Mouse (Mus musculus): ENCODE measurements at regions not wholly inside any gene's neighbourhood (a gene's known extent, or its start where the extent isn't known, plus 50 kb on each side); places are given as distances from the start of the nearest gene placed in this dataset.
A peak's percentile ranks its signal among the peaks of the same experiment; 100 is the strongest.

GRCm38 (mm10) chrX:167111059-167111871 lies 97.8 kb downstream of the Tmsb4x start:
- ATAC-seq (ENCODE audit: low read depth), result no peak
- Histone ChIP-seq H3K4me1 (replicated peaks) (no peaks in the 10 kb centered on the region), H3K9me3 (no peaks in the 10 kb centered on the region), H3K27me3 (peaks cover 66% of the 10 kb centered on the region), H3K36me3 (no peaks in the 10 kb centered on the region), H3K4me2 (no peak overlapping the region), H3K4me3 (no peak overlapping the region), H3K27ac (replicated peaks) (no peak overlapping the region), H3K9ac (no peak overlapping the region)
- WGBS, result 88% methylated on average over 7 of the region's 7 CpGs

- Histone ChIP-seq H3K4me2 (no peak overlapping the region), H3K27ac (replicated peaks) (no peak overlapping the region), H3K4me3 (no peak overlapping the region), H3K4me1 (replicated peaks) (0 out of 2 replicates have a peak, but pooled peaks cover 12% of the 10 kb centered on the region), H3K9ac (no peak overlapping the region), H3K36me3 (no peaks in the 10 kb centered on the region), H3K9me3 (no peaks in the 10 kb centered on the region), H3K27me3 (peaks cover 60% of the 10 kb centered on the region)
- 82% methylated on average over 6 of the region's 6 CpGs for WGBS
- no peak for ATAC-seq (ENCODE audit: low read depth)
Observed at GRCm38 (mm10) chrX:167108356-167108755, 100.8 kb downstream of the Tmsb4x start.

- whole genome bisulfite sequencing, result 81% methylated on average over 4 of the region's 4 CpGs
- no peaks in the 10 kb centered on the region for H3K9me3 ChIP-seq
- ATAC-seq (ENCODE audit: low read depth), result no peak
- H3K27ac ChIP-seq (replicated peaks), result no peak overlapping the region
- H3K4me2 ChIP-seq, result no peak overlapping the region
- no peak overlapping the region for H3K4me3 ChIP-seq
- no peak overlapping the region for H3K9ac ChIP-seq
- H3K4me1 ChIP-seq (replicated peaks), result 0 out of 2 replicates have a peak, but pooled peaks cover 12% of the 10 kb centered on the region
- H3K36me3 ChIP-seq, result no peaks in the 10 kb centered on the region
- peaks cover 62% of the 10 kb centered on the region for H3K27me3 ChIP-seq
Observed at GRCm38 (mm10) chrX:167107469-167107868, 101.6 kb downstream of the Tmsb4x start.

- 0 out of 2 replicates have a peak, but pooled peaks have one; percentile 27 for ATAC-seq (ENCODE audit: low read depth)
- Histone ChIP-seq H3K27ac (replicated peaks) (peak overlapping the region; percentile 33; the same call in 1 of the 2 replicates), H3K27me3 (peaks cover 65% of the 10 kb centered on the region), H3K9me3 (no peaks in the 10 kb centered on the region), H3K36me3 (no peaks in the 10 kb centered on the region), H3K9ac (no peak overlapping the region), H3K4me1 (replicated peaks) (0 out of 2 replicates have a peak, but pooled peaks cover 12% of the 10 kb centered on the region), H3K4me2 (no peak overlapping the region), H3K4me3 (no peak overlapping the region)
- WGBS, result 57% methylated on average over 11 of the region's 11 CpGs
Observed at GRCm38 (mm10) chrX:167105931-167106417, 103.1 kb downstream of the Tmsb4x start.

- Histone ChIP-seq H3K9ac (no peak overlapping the region), H3K27me3 (peaks cover 69% of the 10 kb centered on the region)
Observed at GRCm38 (mm10) chrX:167105354-167105753, 103.8 kb downstream of the Tmsb4x start.

GRCm38 (mm10) chrX:167104247-167104621 lies 104.9 kb downstream of the Tmsb4x start:
- Histone ChIP-seq H3K4me1 (replicated peaks) (0 out of 2 replicates have a peak, but pooled peaks cover 12% of the 10 kb centered on the region), H3K4me2 (no peak overlapping the region), H3K27me3 (peaks cover 80% of the 10 kb centered on the region), H3K4me3 (no peak overlapping the region), H3K9me3 (no peaks in the 10 kb centered on the region), H3K9ac (no peak overlapping the region), H3K27ac (replicated peaks) (no peak overlapping the region), H3K36me3 (no peaks in the 10 kb centered on the region)
- no peak for ATAC-seq (ENCODE audit: low read depth)
- 55% methylated on average over 4 of the region's 4 CpGs for WGBS

More at GRCm38 (mm10) chrX:167105354-167105753, 103.8 kb downstream of the Tmsb4x start:
- 63% methylated on average over 4 of the region's 4 CpGs for WGBS
- no peak overlapping the region for H3K27ac ChIP-seq (replicated peaks)
- ATAC-seq (ENCODE audit: low read depth), result no peak
- no peak overlapping the region for H3K4me2 ChIP-seq
- H3K4me1 ChIP-seq (replicated peaks), result 0 out of 2 replicates have a peak, but pooled peaks cover 12% of the 10 kb centered on the region
- no peak overlapping the region for H3K4me3 ChIP-seq
- H3K36me3 ChIP-seq, result no peaks in the 10 kb centered on the region
- H3K9me3 ChIP-seq, result no peaks in the 10 kb centered on the region

GRCm38 (mm10) chrX:167103501-167104246 lies 105.4 kb downstream of the Tmsb4x start:
- Histone ChIP-seq H3K4me1 (replicated peaks) (0 out of 2 replicates have a peak, but pooled peaks cover 12% of the 10 kb centered on the region), H3K27ac (replicated peaks) (no peak overlapping the region; the same call in 1 of the 2 replicates), H3K9me3 (no peaks in the 10 kb centered on the region), H3K27me3 (peaks cover 78% of the 10 kb centered on the region), H3K4me2 (no peak overlapping the region), H3K4me3 (no peak overlapping the region), H3K9ac (no peak overlapping the region), H3K36me3 (no peaks in the 10 kb centered on the region)
- no peak for ATAC-seq (ENCODE audit: low read depth)
- WGBS, result 33% methylated on average over 12 of the region's 12 CpGs

- peaks cover 60% of the 10 kb centered on the region for H3K27me3 ChIP-seq
- H3K36me3 ChIP-seq, result no peaks in the 10 kb centered on the region
- no peak for ATAC-seq (ENCODE audit: low read depth)
- 0 out of 2 replicates have a peak, but pooled peaks cover 12% of the 10 kb centered on the region for H3K4me1 ChIP-seq (replicated peaks)
- no peaks in the 10 kb centered on the region for H3K9me3 ChIP-seq
- 67% methylated on average over 2 of the region's 2 CpGs for WGBS
- H3K9ac ChIP-seq, result no peak overlapping the region
- H3K27ac ChIP-seq (replicated peaks), result no peak overlapping the region
- H3K4me3 ChIP-seq, result no peak overlapping the region
- no peak overlapping the region for H3K4me2 ChIP-seq
Observed at GRCm38 (mm10) chrX:167101929-167102328, 107.2 kb downstream of the Tmsb4x start.

GRCm38 (mm10) chrX:167099411-167099810 lies 109.7 kb downstream of the Tmsb4x start:
- WGBS, result 61% methylated on average over 6 of the region's 6 CpGs
- Histone ChIP-seq H3K4me3 (no peak overlapping the region), H3K36me3 (no peaks in the 10 kb centered on the region), H3K27me3 (peaks cover 67% of the 10 kb centered on the region), H3K4me2 (no peak overlapping the region), H3K4me1 (replicated peaks) (0 out of 2 replicates have a peak, but pooled peaks cover 3% of the 10 kb centered on the region), H3K9me3 (no peaks in the 10 kb centered on the region), H3K9ac (no peak overlapping the region), H3K27ac (replicated peaks) (no peak overlapping the region)
- no peak for ATAC-seq (ENCODE audit: low read depth)

GRCm38 (mm10) chrX:167098914-167099313 lies 110.2 kb downstream of the Tmsb4x start:
- Histone ChIP-seq H3K27ac (replicated peaks) (no peak overlapping the region), H3K4me1 (replicated peaks) (no peaks in the 10 kb centered on the region), H3K36me3 (no peaks in the 10 kb centered on the region), H3K4me3 (no peak overlapping the region), H3K4me2 (no peak overlapping the region), H3K9ac (no peak overlapping the region), H3K9me3 (no peaks in the 10 kb centered on the region), H3K27me3 (peaks cover 68% of the 10 kb centered on the region)
- WGBS, result 76% methylated on average over 3 of the region's 3 CpGs
- ATAC-seq (ENCODE audit: low read depth), result no peak

GRCm38 (mm10) chrX:167091841-167092240 lies 117.3 kb downstream of the Tmsb4x start:
- Histone ChIP-seq H3K27me3 (peaks cover 66% of the 10 kb centered on the region), H3K4me2 (no peak overlapping the region), H3K4me1 (replicated peaks) (no peaks in the 10 kb centered on the region), H3K4me3 (no peak overlapping the region), H3K36me3 (no peaks in the 10 kb centered on the region), H3K9ac (no peak overlapping the region), H3K9me3 (no peaks in the 10 kb centered on the region), H3K27ac (replicated peaks) (no peak overlapping the region)
- WGBS, result 86% methylated on average over 1 of the region's 1 CpGs
- no peak for ATAC-seq (ENCODE audit: low read depth)

GRCm38 (mm10) chrX:167088930-167089329 lies 120.2 kb downstream of the Tmsb4x start:
- H3K4me2 ChIP-seq, result no peak overlapping the region
- no peaks in the 10 kb centered on the region for H3K36me3 ChIP-seq
- no peak for ATAC-seq (ENCODE audit: low read depth)
- no peaks in the 10 kb centered on the region for H3K9me3 ChIP-seq
- H3K27me3 ChIP-seq, result peaks cover 50% of the 10 kb centered on the region
- no peak overlapping the region for H3K4me3 ChIP-seq
- no peak overlapping the region for H3K27ac ChIP-seq (replicated peaks)
- no peak overlapping the region for H3K9ac ChIP-seq
- no peaks in the 10 kb centered on the region for H3K4me1 ChIP-seq (replicated peaks)
- WGBS, result 51% methylated on average over 3 of the region's 3 CpGs
